Mouse (Mus musculus) intestine, embryonic 15.5 days (tissue): ENCODE measurements around the gene Akap2. TPM values are rescaled to one million over a fixed set of nuclear protein-coding genes. Genes with fewer than 3 reads are reported as not detected.

ENCODE experiments used
- ATAC-seq: fragments of 200-750 bp; cut with Nextera tagmentation; 2 replicates; pipeline ENCODE4 v1.8.0; 2017; ENCODE audit warnings: moderate TSS enrichment, moderate library complexity
- H3K27ac ChIP-seq: fragments of 300-500 bp; sonication (generic); 2 replicates; pipeline ENCODE4 v1.5.1; 2015; ENCODE audit warnings: mild to moderate bottlenecking, inconsistent platforms
- H3K27me3 ChIP-seq: fragments of 300-500 bp; sonication (generic); replicated peaks from 2 replicates; pipeline ENCODE4 v1.6.1; 2015; ENCODE audit warnings: inconsistent platforms
- H3K36me3 ChIP-seq: fragments of 300-500 bp; sonication (generic); 2 replicates; pipeline ENCODE4 v1.6.1; 2015; ENCODE audit warnings: inconsistent platforms
- H3K4me1 ChIP-seq: fragments of 300-500 bp; sonication (generic); replicated peaks from 2 replicates; pipeline ENCODE4 v1.6.1; 2015; ENCODE audit warnings: inconsistent platforms
- H3K4me2 ChIP-seq: fragments of 300-500 bp; sonication (generic); replicated peaks from 2 replicates; pipeline ENCODE4 v1.6.1; 2015; ENCODE audit warnings: mild to moderate bottlenecking, inconsistent platforms
- H3K4me3 ChIP-seq: fragments of 300-500 bp; sonication (generic); replicated peaks from 2 replicates; pipeline ENCODE4 v1.5.1; 2015; ENCODE audit warnings: inconsistent platforms
- H3K9ac ChIP-seq: fragments of 300-500 bp; sonication (generic); 2 replicates; pipeline ENCODE4 v1.6.1; 2015; ENCODE audit warnings: inconsistent platforms
- H3K9me3 ChIP-seq: fragments of 300-500 bp; sonication (generic); 2 replicates; pipeline ENCODE4 v1.6.1; 2016; ENCODE audit warnings: inconsistent platforms
- WGBS: fragments of 180-500 bp; shearing (Covaris S2); methylation state at CpG from one replicate; pipeline ENCODE4 v1.1.7; 2015; 5-methylcytosine and 5-hydroxymethylcytosine counted together
- polyA plus RNA-seq: library from polyadenylated mRNA; unstranded; fragments of >200 nt; fragmentation: Nextera tagmentation; extraction: Ambion mirVana; gene quantifications from 2 replicates; pipeline ENCODE4 v1.2.1, GENCODE M21; 2015

The Akap2 gene
- polyA plus RNA-seq, 1 experiment from 2014 or later = 22.5 TPM

DNA sequence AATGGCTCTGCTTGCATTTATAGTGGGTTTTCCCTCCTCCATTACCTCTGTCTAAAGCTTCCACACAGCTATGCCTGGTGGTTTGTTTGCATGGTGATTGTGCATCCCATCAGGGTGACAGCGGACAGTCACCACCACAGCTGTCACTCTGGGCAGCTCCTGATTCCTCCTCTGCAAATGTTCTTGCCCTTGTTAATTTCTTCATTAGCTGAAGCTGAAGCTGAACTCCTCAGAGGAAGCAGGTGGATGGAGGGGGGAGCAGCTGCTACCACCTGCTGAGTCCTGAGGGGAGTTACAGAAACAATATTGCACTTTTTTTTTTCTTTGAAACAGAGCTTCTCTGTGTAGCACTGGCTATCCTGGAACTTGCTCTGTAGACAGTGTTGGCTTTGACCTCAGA is 94.6 kb downstream of the Akap2 start:
- ATAC-seq = no peak
- Histone ChIP-seq H3K36me3 (no peaks in the 10 kb centered on the region), H3K4me2 (no peak overlapping the region), H3K9me3 (no peaks in the 10 kb centered on the region), H3K27ac (no peak overlapping the region), H3K9ac (no peak overlapping the region), H3K27me3 (no peaks in the 10 kb centered on the region), H3K4me1 (peaks cover 5% of the 10 kb centered on the region; the same call in 1 of the 2 replicates), H3K4me3 (no peak overlapping the region)
- 94% methylated on average over 1 of the region's 1 CpGs for WGBS

DNA sequence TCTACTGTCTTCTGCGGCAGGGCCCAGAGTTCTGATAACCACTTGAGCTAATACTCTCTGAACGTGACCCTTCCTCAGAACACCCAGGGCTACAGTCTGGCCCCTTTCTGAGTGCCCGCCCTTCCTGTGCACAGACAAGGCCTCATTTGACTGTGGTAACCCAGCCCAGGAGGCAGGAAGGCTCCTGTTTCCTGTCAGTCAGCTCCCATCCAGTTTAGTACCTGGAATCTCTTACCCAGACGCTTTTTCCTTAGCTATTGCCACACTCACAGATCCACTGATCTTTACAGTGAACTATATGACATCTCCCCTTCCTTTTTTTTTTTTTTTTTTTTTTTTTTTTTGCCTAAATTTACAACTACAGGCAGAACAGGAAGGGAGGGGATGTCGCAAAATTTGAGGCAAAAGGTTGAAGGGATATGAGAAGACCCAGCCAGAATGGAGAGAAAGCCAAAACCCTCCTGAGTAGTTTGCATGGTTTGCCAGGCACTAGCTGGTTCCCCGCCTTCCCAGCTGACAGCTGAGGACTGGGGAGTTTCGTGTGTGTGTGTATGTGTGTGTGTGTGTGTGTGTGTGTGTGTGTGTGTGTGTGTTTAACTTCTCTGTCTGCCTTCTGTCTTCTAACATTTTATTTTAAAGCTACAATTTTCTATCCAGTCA is 95.6 kb downstream of the Akap2 start:
- no peak overlapping the region for H3K9ac ChIP-seq
- ATAC-seq = 0 out of 2 replicates have a peak, but pooled peaks have one; percentile 44
- peak overlapping the region; percentile 56; the same call in 1 of the 2 replicates for H3K27ac ChIP-seq
- no peaks in the 10 kb centered on the region for H3K27me3 ChIP-seq
- no peaks in the 10 kb centered on the region for H3K36me3 ChIP-seq
- H3K4me1 ChIP-seq = peaks cover 5% of the 10 kb centered on the region; the same call in 1 of the 2 replicates
- no peak overlapping the region for H3K4me3 ChIP-seq
- no peaks in the 10 kb centered on the region for H3K9me3 ChIP-seq
- WGBS = 35% methylated on average over 7 of the region's 7 CpGs
- no peak overlapping the region for H3K4me2 ChIP-seq

DNA sequence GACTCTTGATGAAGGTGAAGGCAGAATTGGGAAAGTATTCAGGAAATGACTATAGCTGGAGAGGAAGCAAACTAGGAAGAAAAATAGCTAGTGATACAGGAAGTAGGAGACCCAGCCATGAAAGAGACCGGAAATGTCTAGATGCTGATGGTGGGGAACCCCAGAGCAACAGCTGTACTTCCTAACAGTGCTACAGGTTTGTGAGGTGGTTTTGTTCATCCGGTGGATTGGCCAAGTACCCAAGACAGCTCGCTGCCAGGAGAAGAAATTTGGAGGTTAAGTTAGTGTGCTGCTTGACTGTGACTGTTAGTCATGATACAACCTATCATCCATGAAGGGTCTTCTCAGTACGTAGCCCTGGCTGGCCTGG is 96.1 kb downstream of the Akap2 start:
- Histone ChIP-seq H3K36me3 (no peaks in the 10 kb centered on the region), H3K27me3 (no peaks in the 10 kb centered on the region), H3K9ac (no peak overlapping the region), H3K4me2 (no peak overlapping the region), H3K27ac (no peak overlapping the region), H3K9me3 (no peaks in the 10 kb centered on the region), H3K4me1 (peaks cover 5% of the 10 kb centered on the region; the same call in 1 of the 2 replicates), H3K4me3 (no peak overlapping the region)
- ATAC-seq = no peak
- 75% methylated on average over 4 of the region's 4 CpGs for WGBS

DNA sequence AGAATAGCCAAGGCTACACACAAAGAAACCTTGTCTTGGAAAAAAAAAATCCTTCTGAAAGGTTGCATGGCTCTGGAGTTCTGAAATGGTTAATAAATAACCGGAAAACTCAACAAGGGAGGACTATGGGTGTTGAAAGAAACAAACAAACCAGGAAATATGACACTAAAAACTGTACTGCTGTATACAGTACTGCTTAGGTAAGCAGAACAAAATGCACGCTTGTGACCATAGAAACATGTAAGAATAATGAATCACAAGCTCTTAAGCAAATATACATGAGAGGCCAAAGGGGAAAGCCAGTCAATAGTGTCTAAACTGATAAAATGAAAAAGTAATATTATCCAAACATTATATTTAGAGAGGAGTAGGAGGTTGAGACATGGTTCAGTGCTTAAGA is 97.9 kb downstream of the Akap2 start:
- no peak overlapping the region for H3K4me2 ChIP-seq
- H3K4me3 ChIP-seq = no peak overlapping the region
- WGBS = 59% methylated on average over 2 of the region's 2 CpGs
- 0 out of 2 replicates have a peak, but pooled peaks have one; percentile 53 for ATAC-seq
- no peak overlapping the region for H3K9ac ChIP-seq
- H3K36me3 ChIP-seq = no peaks in the 10 kb centered on the region
- peaks cover 5% of the 10 kb centered on the region; the same call in 1 of the 2 replicates for H3K4me1 ChIP-seq
- no peaks in the 10 kb centered on the region for H3K27me3 ChIP-seq
- no peak overlapping the region for H3K27ac ChIP-seq
- no peaks in the 10 kb centered on the region for H3K9me3 ChIP-seq

DNA sequence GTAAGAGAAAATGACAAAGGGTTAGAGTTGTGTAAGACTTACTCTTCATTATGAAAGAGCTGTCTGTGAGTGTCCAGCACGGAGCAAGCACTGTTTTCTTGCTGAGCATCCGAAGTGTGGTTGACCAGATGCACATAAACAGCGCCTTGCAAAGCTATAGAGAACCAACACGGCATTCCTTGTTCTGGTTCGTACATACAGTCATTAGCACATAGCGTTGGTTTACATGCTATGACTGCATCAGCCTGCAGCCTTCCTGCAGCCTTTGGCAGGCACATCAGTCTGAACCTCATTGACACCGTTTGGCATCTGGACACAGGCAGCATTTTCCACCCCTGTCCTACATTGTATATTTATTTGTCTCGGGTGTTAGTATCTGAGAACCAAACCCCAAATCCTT is 98.7 kb downstream of the Akap2 start:
- no peak for ATAC-seq
- peaks cover 9% of the 10 kb centered on the region; the same call in 1 of the 2 replicates for H3K4me1 ChIP-seq

DNA sequence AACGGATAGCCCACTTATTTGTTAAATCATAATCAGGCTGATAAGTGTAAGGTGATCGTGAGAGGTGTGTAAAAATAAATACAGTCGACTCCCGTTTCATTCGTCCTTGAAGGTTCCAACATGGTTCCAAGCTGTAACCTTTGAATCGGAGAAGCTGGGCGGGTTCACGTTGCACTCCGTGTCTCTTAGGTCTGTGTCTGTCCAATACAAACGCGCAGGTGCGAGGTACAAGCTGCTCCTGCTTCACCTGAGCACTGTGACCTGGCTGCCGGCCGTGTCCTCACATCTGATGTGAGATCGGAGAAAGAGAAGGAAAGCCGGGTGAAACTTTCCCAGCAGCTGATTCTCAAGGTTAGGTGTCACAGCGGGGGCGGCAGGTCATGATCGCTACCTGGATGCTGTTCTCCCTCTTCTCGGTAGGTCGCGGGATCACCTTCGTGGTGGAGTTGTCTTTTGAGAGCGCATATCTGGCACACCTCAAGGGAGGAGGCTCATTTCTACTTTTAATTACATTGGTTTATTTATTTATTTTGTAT is 103.5 kb downstream of the Akap2 start:
- 82% methylated on average over 24 of the region's 24 CpGs for WGBS
- no peaks in the 10 kb centered on the region for H3K27me3 ChIP-seq
- H3K9me3 ChIP-seq = no peaks in the 10 kb centered on the region
- H3K27ac ChIP-seq = no peak overlapping the region
- H3K4me3 ChIP-seq = no peak overlapping the region
- H3K4me2 ChIP-seq = 0 out of 2 replicates have a peak overlapping the region, but pooled peaks have one; percentile 9
- no peaks in the 10 kb centered on the region for H3K36me3 ChIP-seq
- no peak overlapping the region for H3K9ac ChIP-seq
- ATAC-seq = peak; percentile 66; the same call in 1 of the 2 replicates
- H3K4me1 ChIP-seq = peaks cover 18% of the 10 kb centered on the region; the same call in 1 of the 2 replicates

More for the DNA sequence above, 98.7 kb downstream of the Akap2 start:
- WGBS = 90% methylated on average over 8 of the region's 8 CpGs
- no peak overlapping the region for H3K4me3 ChIP-seq
- no peaks in the 10 kb centered on the region for H3K36me3 ChIP-seq
- H3K27me3 ChIP-seq = no peaks in the 10 kb centered on the region
- no peak overlapping the region for H3K27ac ChIP-seq
- no peaks in the 10 kb centered on the region for H3K9me3 ChIP-seq
- H3K9ac ChIP-seq = no peak overlapping the region
- no peak overlapping the region for H3K4me2 ChIP-seq

DNA sequence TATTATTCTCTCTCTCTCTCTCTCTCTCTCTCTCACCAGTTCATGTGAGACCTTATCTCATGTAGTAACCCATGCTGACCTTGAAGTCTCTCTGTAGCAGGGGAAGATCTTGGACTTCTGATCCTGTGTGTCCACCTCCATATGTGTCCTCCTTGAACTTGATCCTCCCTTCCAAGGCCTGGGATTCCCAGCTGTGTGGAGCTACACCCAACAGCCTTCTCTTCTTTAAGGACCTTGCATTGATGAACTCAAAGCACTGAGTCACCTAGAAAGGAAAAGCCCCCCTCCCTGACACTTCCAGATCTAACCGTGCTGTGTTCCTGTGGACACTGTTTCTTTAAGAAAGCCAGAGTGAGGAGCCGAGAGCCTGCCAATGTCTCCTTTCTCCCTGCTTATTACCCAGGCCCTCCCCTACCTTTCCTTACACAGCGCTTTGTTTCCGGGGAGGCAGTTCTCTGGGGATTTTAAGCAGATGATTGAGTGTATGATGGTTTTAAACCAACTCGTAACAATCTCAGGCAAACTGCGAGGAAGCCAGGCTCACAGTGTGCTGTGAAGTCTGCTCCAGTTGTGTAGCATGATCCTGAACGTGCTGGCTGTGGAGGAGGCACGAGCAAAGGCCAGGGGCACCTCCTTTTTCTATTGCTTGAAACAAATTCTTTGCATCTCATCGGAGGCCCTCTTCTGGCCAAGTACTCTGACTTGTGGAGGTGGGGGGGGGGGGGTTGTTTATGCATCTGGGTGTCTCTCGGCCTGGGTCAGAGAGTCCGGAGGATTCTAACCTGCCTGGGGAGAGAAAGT is 104.3 kb downstream of the Akap2 start:
- no peaks in the 10 kb centered on the region for H3K27me3 ChIP-seq
- no peaks in the 10 kb centered on the region for H3K36me3 ChIP-seq
- no peak overlapping the region for H3K27ac ChIP-seq
- ATAC-seq = peak; percentile 71
- no peaks in the 10 kb centered on the region for H3K9me3 ChIP-seq
- 16% methylated on average over 11 of the region's 11 CpGs for WGBS
- no peak overlapping the region for H3K9ac ChIP-seq
- H3K4me1 ChIP-seq = peaks cover 18% of the 10 kb centered on the region; the same call in 1 of the 2 replicates
- peak overlapping the region; percentile 38 for H3K4me2 ChIP-seq
- H3K4me3 ChIP-seq = no peak overlapping the region

DNA sequence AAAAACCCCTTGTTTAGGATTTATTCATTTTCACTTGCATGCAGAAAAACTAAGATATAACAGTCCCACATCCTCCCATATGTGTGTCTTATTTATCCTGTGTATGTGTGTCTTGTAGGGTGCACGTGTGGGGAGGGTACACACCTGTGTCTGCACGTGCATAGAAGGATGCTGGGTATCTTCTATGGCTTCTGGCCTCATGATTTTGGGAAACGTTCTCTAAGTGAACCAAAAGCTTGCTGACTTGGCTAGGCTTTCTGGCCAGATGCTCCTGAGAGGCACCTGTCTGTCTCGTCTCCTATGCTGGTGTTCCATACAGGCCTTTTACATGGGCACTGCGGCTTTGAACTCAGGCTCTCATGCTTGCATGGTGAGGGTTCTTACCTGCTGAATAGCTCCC is 105.2 kb downstream of the Akap2 start:
- no peak overlapping the region for H3K9ac ChIP-seq
- H3K9me3 ChIP-seq = no peaks in the 10 kb centered on the region
- H3K27me3 ChIP-seq = no peaks in the 10 kb centered on the region
- 93% methylated on average over 5 of the region's 5 CpGs for WGBS
- H3K36me3 ChIP-seq = no peaks in the 10 kb centered on the region
- H3K4me2 ChIP-seq = no peak overlapping the region
- peaks cover 18% of the 10 kb centered on the region; the same call in 1 of the 2 replicates for H3K4me1 ChIP-seq
- H3K27ac ChIP-seq = no peak overlapping the region
- no peak overlapping the region for H3K4me3 ChIP-seq
- no peak for ATAC-seq

DNA sequence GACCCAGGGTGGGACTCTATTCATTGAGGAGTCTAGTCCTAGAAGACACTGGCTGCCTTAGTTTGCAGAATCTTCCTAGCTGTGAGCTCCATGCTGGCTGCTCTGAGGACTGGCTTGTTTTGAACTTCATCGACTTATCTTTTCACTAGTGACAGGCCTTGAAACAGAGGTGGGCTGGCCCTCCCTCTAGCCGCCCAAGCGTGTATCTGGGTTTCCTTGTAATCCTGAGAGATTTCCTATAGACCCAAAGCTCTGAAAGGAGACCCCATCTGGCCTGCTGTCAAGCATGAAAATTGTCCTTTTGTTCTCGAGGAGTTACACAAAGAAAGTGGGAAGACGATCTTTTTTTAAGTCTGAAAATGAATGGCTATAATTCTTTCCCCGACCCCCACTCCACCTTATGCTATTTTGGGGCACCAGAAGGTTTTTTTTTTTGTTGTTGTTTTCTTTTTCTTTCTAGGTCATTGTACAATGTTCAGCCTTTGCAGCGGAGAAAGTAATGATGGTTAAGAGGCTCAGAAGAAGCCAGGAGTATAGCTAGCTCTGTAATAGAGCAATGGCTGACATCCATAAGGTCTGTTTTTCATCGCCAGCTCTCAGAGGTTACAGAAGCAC is 107.3 kb downstream of the Akap2 start:
- 48% methylated on average over 8 of the region's 8 CpGs for WGBS
- H3K4me2 ChIP-seq = no peak overlapping the region
- peaks cover 18% of the 10 kb centered on the region; the same call in 1 of the 2 replicates for H3K4me1 ChIP-seq
- H3K4me3 ChIP-seq = no peak overlapping the region
- no peaks in the 10 kb centered on the region for H3K27me3 ChIP-seq
- ATAC-seq = no peak
- no peak overlapping the region for H3K9ac ChIP-seq
- H3K27ac ChIP-seq = no peak overlapping the region
- no peaks in the 10 kb centered on the region for H3K9me3 ChIP-seq
- no peaks in the 10 kb centered on the region for H3K36me3 ChIP-seq

DNA sequence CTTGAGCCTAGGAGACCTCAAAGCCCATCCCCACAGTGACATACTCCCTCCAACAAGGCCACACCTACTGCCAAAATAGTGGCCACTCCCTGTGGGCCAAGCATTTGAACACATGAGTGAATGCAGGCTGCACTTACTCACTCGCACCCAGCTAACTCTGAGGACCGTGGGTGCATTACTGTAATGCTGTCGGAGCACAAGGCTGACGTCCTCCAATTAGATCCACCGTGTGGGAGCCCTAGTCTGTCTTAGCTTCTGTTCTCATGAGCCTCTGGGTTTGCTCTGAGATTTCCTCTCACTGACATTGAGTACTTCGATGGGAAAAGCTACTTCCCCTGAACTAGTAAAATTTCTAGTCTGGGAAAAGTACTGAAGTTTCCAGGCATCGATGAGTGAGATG is 108.8 kb downstream of the Akap2 start:
- Histone ChIP-seq H3K27ac (no peak overlapping the region), H3K36me3 (no peaks in the 10 kb centered on the region), H3K27me3 (no peaks in the 10 kb centered on the region), H3K4me2 (no peak overlapping the region), H3K9ac (no peak overlapping the region), H3K9me3 (no peaks in the 10 kb centered on the region), H3K4me3 (no peak overlapping the region), H3K4me1 (peaks cover 13% of the 10 kb centered on the region; the same call in 1 of the 2 replicates)
- ATAC-seq = no peak
- 84% methylated on average over 7 of the region's 7 CpGs for WGBS

DNA sequence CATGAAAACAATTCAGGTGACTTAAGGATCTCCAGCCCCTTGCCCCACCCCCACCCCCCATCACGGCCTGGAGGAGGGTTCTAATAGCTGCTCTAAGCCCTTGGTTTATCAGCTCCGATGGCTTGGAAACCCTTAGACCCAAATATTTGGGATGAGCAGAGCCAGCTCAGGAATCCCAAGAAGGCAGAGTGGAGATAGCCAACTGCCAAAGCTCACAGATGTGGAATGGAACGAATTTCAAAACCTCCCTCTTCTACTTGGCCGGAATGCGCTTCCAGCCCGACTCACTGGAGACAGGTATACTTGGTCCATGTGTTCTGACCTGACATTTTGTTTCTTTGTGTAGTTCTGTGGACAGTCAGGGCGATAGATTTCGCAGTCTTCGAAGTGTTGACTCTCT is 111.7 kb downstream of the Akap2 start:
- WGBS = 59% methylated on average over 9 of the region's 9 CpGs
- no peak overlapping the region for H3K4me2 ChIP-seq
- no peaks in the 10 kb centered on the region for H3K9me3 ChIP-seq
- no peak overlapping the region for H3K27ac ChIP-seq
- H3K9ac ChIP-seq = no peak overlapping the region
- H3K4me3 ChIP-seq = no peak overlapping the region
- no peaks in the 10 kb centered on the region for H3K36me3 ChIP-seq
- H3K4me1 ChIP-seq = peaks cover 8% of the 10 kb centered on the region
- H3K27me3 ChIP-seq = no peaks in the 10 kb centered on the region
- ATAC-seq = no peak

DNA sequence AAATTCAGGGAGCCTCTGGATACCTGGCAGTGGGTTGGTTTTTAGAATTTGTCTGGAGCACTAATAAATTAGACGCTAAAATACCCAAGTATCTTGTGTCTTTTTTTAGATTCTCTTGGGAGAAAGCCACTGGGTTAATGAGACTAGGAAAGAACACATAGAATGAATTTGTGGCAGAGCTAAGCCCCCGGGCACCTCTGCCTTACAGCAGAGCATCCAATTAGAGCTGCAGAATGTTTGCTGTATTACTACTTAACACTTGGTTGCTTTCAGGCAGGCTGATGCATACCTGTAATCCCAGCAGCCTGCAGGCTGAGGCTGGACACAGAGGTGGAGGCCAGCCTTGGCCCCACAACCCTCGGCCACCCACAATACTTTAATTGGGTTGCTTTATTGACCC is 112.3 kb downstream of the Akap2 start:
- no peak overlapping the region for H3K4me3 ChIP-seq
- WGBS = 78% methylated on average over 3 of the region's 3 CpGs
- H3K27me3 ChIP-seq = no peaks in the 10 kb centered on the region
- H3K4me1 ChIP-seq = peaks cover 8% of the 10 kb centered on the region; the same call in 1 of the 2 replicates
- H3K27ac ChIP-seq = no peak overlapping the region
- ATAC-seq = no peak
- no peak overlapping the region for H3K4me2 ChIP-seq
- H3K9ac ChIP-seq = no peak overlapping the region
- H3K36me3 ChIP-seq = no peaks in the 10 kb centered on the region
- H3K9me3 ChIP-seq = no peaks in the 10 kb centered on the region
